Mouse (Mus musculus): Measurements from ENCODE around the gene Gm20388.

DNA sequence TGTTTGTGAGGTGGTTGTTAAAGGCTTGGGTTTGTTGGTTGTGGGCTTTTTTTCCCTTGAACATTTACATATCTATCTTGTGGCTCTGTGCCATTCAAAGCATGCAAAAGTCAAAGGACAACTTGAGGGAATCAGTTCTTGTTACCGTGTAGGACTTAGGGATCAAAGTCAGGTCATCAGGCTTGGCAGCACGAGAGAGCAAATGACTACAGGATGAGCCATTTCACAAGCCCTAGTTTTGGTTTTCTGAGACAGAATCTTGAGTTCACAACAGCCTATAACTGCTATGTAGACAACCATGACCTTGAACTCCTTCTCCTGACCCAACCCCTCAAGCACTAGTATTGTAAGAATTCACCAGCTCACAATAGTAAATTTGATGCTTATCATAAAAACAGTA lies 3127.7 kb downstream of the Gm20388 start:
- TF ChIP-seq CTCF (IDR thresholded peaks at IDR 0.05; ENCODE audit: low read depth, low read length) (no peak), GATA1 (IDR thresholded peaks at IDR 0.05; ENCODE audit: borderline replicate concordance, low read length) (no peak), POLR2AphosphoS5 (IDR thresholded peaks at IDR 0.05; ENCODE audit: insufficient replicate concordance, low read depth, low read length) (no peak), GATA2 (IDR thresholded peaks at IDR 0.05; ENCODE audit: borderline replicate concordance, low read depth, low read length) (no peak)

All from G1E (cell line).